Mouse (Mus musculus) adipocyte (in vitro differentiated cells): ENCODE results near the gene Gm28891.
"Not testable (repeated sequence)": the region's sequence is repeated elsewhere in the genome, so short reads cannot be mapped to it uniquely, and the experiment has no call there.

Experiments
- DNase-seq: peaks from one replicate; pipeline ENCODE4 v3.0.0-alpha.2; 2016; ENCODE audit warnings: low spot score

Gm28891 gene

GRCm38 (mm10) chrY:60240902-60241301 is at the start of gene Gm28891:
Gene Gm28891 (plus strand): TSS chrY:60241202.
- not testable (repeated sequence) for DNase-seq
